Mouse (Mus musculus) right cerebral cortex, postnatal 14 days (tissue): Measurements from ENCODE around the gene Fam69b.
A peak's percentile ranks its signal among the peaks of the same experiment; 100 is the strongest.

ENCODE experiments used
- DNase-seq: peaks from one replicate; pipeline ENCODE4 v3.0.0; 2022

Gene Fam69b

DNA sequence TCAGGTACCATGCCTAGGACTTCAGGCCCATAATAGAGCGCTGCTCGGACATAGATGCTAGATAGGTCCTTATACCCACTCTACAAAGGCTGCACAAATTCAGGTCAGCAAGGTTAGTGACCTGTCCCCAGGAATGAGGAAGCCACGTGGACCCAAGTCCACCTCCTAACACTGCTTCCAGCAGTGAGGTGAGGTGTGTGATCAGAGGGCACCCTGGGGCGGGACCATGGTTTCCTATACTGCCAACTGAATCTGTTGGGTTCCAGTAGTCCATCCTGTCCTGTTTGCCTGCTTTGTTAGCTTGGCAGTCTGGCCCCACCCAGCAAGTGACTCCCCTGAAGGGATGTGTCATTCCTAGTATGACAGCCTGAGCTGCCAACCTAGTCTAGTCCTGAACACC is 28.3 kb upstream of the Fam69b start:
- no peak for DNase-seq

DNA sequence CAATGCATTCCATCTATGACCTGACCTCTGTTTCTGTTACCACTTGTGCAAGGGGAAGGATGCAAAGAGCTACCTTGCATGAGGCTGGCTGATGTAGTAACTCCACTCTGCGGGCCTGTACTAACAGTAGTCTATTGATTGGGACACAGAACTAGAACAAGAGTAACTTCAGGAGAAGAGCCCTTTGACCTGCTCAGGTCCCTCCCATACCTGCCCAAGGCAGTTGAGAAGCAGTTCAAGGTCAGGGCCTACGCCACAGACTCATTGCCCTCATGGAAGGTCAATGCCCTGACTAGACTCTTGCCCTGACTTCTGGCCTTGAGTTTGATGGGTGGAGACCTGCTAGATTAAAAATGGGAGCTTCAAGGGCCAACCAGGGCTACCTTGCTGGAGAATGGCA is 27.6 kb upstream of the Fam69b start:
- no peak for DNase-seq

DNA sequence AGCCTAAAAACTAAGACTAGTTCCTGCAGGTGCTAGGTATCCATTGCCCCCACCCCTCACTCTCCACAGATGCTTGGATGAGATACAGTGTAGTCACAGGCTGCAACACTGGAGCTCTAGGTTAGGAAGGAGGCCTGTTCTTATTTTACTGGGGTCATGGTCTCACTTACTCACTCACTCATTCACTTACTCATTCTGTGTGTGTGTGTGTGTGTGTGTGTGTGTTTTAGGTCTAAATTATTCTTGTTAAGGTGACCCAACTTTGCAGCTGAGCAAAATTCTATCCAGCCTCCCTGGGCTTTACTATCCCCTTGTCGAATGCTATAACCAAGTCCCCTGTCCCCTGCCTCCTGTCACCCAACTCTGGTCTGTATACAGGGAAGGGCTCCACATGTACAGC is 26.7 kb upstream of the Fam69b start:
- DNase-seq, result no peak

DNA sequence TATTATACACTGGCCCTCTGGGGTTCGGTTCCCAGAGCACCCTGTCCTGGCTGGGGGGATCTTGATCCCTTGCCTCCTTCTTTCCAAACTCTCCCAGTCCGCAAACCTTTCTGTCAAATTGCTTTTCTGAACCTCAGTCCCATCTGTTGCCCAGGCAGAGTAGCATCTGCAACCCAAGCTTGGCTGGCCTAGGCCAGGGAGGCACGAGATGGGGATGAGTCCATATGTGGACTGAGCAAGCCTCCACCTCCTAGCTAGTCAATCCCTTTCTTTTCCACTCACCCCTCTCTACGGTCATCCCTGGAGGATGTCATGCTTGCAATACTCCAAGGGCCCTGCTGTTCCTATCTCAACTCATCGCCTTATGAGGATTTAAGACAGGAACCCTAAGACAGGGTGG is 25.6 kb upstream of the Fam69b start:
- DNase-seq, result no peak

DNA sequence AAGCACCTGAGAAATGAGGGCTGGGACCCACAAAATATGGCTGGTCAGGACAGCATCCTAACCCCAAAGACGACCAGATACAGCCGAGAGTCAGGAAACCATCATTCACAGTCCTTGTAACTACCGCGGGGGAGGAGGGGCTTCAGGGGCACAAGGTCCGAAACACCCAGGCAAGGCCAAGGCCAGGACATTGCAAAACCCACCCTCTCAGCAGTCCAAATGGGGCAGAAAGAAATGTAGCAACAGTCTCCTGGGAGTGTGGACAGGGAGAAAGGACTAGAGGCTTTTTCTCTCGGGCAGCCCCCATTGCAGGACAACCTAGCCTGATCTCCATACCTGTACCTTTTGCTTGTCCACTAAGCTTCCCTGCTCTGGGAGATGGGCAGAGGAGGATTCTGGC is 25.1 kb upstream of the Fam69b start:
- no peak for DNase-seq

GRCm38 (mm10) chr2:26603720-26604671 is 24.3 kb upstream of the Fam69b start, which contains the start of gene Agpat2:
TSS of gene Agpat2 (minus strand) at chr2:26604417.
- peak; percentile 53 for DNase-seq

DNA sequence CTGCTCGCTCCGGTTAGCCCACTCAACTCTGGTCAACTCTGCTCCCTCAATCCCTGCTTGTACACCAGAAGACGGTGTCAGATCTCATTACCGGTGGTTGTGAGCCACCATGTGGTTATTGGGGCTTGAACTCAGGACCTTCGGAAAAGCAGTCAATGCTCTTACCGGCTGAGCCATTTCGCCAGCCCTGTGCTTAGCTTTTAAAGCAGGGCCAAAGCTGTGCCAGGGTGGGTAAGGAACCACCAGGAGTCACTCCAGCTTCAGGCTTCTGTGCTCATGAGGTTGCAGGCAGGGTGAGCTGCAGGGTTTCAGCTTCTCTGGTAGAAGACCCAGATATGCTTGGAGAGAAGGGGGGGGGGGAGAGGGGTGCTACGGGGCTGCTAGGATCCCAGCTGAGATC is 22.9 kb upstream of the Fam69b start:
- DNase-seq, result no peak

GRCm38 (mm10) chr2:26606579-26606978 is 21.7 kb upstream of the Fam69b start:
- DNase-seq, result no peak

DNA sequence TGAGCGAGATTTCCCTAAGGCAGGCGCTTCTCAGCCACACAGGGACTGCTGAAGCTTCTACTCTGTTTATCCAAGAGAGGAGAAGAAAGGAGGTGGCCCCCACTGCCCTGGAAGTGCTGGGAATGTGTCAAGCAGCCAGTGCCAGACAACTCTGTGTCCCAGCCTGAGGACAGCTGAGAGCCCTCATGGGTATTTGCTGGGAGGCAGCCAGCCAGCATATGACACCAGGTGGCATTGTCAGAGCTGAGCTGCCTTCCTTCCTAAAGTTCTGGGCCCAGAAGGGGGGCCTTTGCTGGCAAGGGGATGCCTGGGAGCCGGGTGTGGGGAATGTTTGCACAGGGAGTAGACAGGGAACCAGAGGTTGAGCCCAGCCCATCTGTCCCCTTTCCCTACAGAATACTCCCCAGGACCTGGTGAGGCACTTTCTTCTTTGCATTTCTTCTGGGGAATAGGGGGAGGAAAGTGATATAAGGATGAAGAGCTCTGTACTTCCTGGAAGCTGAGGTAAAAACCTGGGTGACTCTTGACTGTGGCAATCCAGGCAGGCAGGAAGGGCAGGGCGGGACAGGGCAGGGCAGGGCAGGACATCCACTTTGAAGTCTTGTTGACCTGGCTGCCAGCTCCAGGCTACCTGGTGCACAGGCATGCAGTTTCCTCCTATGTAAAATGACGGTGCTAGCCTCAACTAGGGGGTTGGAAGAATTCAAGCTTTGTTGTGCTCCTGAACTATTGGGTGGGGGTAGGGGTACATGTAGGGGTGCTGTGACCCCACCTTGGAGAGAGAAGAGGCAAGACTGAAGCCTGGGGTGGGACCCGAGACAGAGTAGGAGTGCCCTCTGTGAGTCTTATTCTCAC is 21.0 kb upstream of the Fam69b start:
- no peak for DNase-seq

- DNase-seq, result no peak
Measured at GRCm38 (mm10) chr2:26608781-26609180, 19.5 kb upstream of the Fam69b start.

DNA sequence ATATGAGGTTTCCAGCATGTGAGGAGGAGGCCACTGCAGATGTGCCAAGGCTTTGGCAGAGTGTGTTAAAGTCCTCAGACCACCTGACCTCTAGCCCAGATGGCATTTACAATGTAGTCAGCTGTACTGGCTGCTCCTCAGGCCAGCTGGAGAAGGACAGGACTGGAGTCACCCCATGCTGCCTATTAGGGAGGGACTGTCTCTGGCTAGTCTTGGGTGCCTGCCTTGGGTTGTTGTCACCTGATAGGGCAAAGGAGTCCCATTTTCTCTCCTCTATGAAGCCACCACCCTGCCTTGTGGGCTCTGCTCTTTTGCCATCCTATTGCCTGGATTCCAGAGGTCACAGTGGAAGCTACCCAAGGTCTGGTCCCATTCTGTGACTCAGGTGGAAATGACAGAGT is 19.0 kb upstream of the Fam69b start:
- DNase-seq, result no peak

- DNase-seq, result no peak
Measured at GRCm38 (mm10) chr2:26610526-26610925, 17.7 kb upstream of the Fam69b start.

DNA sequence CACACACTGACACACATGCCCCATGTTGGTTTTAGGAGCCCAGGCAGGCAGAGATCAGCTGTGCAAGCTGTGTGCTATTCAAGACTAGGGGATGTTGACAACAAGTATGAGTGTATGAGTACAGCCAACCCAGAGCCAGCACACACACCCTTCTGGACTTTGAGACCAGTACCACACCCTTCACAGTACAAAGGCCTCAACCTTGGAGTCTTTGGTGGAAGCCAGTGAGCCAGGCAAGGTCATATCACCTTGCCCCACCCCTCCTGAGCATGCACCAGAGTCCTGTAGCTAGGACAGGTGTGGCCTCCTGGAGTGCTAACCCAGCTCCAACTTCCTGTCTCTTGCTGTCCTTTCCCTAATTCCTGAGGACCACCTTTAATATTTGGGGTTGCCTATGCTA is 17.2 kb upstream of the Fam69b start:
- no peak for DNase-seq

GRCm38 (mm10) chr2:26611896-26612295 is 16.4 kb upstream of the Fam69b start:
- DNase-seq, result no peak

- DNase-seq, result no peak
Measured at GRCm38 (mm10) chr2:26614903-26615302, 13.4 kb upstream of the Fam69b start.

DNA sequence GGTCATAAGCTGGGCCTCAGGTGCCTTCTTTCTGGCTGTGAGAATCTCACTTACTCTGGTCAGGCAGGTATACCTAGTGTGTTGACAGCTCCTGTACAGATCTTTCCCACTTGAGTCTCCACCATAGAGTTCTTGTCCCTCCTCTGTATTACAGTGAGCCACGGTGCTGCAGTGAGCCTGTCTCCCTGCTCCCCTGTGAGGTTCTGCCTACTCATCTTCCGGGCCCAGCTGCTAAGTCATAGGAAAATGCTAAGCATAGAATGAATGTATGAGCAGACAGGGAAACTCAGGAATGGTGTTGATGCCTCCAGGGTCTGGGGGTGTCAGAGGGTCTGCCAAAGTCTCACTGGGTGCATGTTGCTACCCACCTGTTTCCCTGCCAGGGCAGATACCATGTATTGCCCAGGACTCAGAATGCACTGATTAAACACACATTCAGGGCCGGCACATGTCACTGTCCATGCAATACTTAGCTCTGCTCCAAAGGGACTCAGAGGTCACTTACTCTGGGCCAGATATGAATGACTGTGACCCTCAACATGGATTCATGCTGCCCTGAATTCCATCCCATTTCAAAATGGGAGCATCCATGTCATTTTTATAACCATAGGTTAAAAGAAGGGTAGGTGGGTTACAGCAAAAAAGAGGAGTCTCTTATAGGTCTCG is 12.7 kb upstream of the Fam69b start:
- DNase-seq, result no peak

DNA sequence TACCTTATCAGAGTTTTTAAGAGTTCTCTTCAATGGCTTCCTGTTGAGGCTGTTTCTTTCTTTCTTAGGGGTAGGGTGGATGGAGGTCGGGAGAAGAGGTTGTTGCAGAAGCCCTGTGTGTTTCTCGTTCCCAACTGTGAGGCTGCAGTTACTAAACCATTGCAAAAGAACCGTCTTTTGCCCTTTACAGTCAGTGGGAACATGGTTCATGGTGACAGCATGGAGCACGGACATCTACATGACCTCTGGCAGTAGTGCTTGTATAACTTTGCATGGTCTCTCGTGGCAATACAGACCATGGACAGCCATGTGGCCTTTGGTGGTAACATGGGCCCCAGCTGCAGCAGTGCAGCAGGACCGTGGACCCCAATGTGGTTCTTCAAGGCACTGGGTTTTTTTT is 10.9 kb upstream of the Fam69b start:
- no peak for DNase-seq

DNA sequence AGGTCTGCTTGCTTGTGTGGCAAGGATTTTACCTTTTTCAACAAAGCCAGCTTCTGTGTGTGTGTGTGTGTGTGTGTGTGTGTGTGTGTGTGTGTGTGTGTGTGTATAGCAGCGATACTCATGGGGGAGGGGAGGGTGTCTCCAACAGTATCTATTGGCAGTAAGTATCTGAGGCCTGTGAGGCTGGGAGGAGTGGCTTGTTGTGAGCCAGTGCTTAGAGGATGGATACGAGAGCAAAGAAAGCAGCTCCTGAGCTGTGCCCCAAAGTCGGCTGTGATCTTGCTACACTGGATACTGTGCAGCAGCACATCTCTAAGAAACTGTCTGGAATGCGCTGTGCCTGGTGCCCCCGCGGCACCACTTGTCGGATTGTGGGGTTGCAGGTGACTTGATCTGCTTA is 10.3 kb upstream of the Fam69b start:
- DNase-seq, result no peak

DNA sequence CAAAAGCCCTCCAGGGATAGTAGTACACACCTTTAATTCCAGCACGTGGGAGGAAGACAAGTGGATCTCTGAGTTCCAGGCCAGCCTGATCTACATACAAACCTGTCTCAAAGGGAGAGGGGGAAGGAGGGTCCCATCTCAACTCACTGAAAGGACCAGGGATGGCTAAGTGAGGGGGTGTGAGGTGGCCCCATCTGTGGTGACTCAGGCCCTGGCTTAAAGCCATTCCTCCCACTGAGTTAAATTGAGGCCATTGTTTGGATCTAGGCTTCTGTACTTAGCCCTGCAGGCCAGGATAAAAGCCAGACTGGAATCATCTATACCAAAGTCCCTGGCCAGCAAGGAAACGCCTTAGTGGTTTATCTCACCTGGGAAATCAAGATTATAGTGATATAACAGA is 7.0 kb upstream of the Fam69b start:
- no peak for DNase-seq

- DNase-seq, result no peak
Measured at GRCm38 (mm10) chr2:26622984-26623383, 5.3 kb upstream of the Fam69b start.

- DNase-seq, result no peak
Measured at GRCm38 (mm10) chr2:26625419-26625818, 2.8 kb upstream of the Fam69b start.

GRCm38 (mm10) chr2:26626081-26626480 is 2.2 kb upstream of the Fam69b start:
- DNase-seq, result no peak

GRCm38 (mm10) chr2:26628792-26629437 is 658 bp downstream of the Fam69b start:
- DNase-seq, result no peak
